Mouse (Mus musculus) embryonic fibroblast, embryonic 13.5 days (primary cell): Measurements from ENCODE around the gene Dnajb11.

ENCODE experiments used
- CTCF ChIP-seq: IDR thresholded peaks from 2 replicates; pipeline ENCODE4 v1.5.1; 2011; ENCODE audit warnings: mild to moderate bottlenecking, control low read depth, low read length, moderate library complexity, borderline replicate concordance; ENCODE audit not compliant: insufficient read depth
- POLR2A ChIP-seq: IDR thresholded peaks from 2 replicates; pipeline ENCODE4 v1.6.1; 2011; ENCODE audit warnings: low read depth, mild to moderate bottlenecking, control low read depth, low read length, moderate library complexity

DNA sequence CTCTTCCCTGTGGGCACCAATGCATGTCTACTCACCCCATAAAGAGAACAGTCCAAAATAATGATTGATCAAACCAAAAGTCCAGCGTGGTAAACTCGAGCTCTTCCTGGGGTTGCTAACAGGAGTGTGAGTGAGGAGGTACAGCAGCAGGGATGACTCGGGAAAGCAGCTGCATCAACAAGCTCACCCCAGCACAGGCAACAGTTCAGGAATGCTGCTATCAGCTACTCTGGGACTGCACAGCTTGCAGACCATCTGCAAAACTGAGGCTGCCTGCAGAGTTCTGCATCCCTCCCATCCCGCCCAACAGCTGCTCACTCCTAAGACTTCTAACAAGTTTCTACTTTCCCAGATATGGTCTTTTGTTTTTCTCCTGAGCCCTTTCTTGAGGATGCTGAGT, 15.7 kb downstream of the Dnajb11 start:
- TF ChIP-seq POLR2A (no peak), CTCF (no peak)
